Mouse (Mus musculus) lung, embryonic 14.5 days (tissue): Measurements from ENCODE around the gene B3gnt8. TPM values are rescaled to one million over a fixed set of nuclear protein-coding genes. Genes with fewer than 3 reads are reported as not detected.

Source experiments
- ATAC-seq: fragments of 200-750 bp; cut with Nextera tagmentation; 2 replicates; pipeline ENCODE4 v1.8.0; 2017; ENCODE audit warnings: mild to moderate bottlenecking, moderate TSS enrichment, moderate library complexity; ENCODE audit not compliant: insufficient read depth
- DNase-seq: peaks from one replicate; pipeline ENCODE4 v3.0.0-alpha.2; 2015
- H3K27ac ChIP-seq: fragments of 300-500 bp; sonication (generic); 2 replicates; pipeline ENCODE4 v1.5.1; 2014; ENCODE audit warnings: low read depth, mild to moderate bottlenecking, moderate library complexity
- H3K27me3 ChIP-seq: fragments of 300-500 bp; sonication (generic); 2 replicates; pipeline ENCODE4 v1.6.1; 2014; ENCODE audit warnings: low read length, control low read depth; ENCODE audit not compliant: insufficient read depth
- H3K36me3 ChIP-seq: fragments of 300-500 bp; sonication (generic); 2 replicates; pipeline ENCODE4 v1.6.1; 2014; ENCODE audit warnings: control low read depth; ENCODE audit not compliant: insufficient read depth
- H3K4me1 ChIP-seq: fragments of 300-500 bp; sonication (generic); 2 replicates; pipeline ENCODE4 v1.6.1; 2014; ENCODE audit warnings: antibody characterized with exemption, control low read depth; ENCODE audit not compliant: insufficient read depth
- H3K4me2 ChIP-seq: fragments of 300-500 bp; sonication (generic); 2 replicates; pipeline ENCODE4 v1.6.1; 2014; ENCODE audit warnings: mild to moderate bottlenecking
- H3K4me3 ChIP-seq: fragments of 300-500 bp; sonication (generic); 2 replicates; pipeline ENCODE4 v1.5.1; 2014; ENCODE audit warnings: low read depth, low read length
- H3K9ac ChIP-seq: fragments of 300-500 bp; sonication (generic); 2 replicates; pipeline ENCODE4 v1.6.1; 2014
- H3K9me3 ChIP-seq: fragments of 300-500 bp; sonication (generic); 2 replicates; pipeline ENCODE4 v1.6.1; 2016; ENCODE audit warnings: low read depth, low read length, control low read depth
- CTCF ChIP-seq: IDR thresholded peaks from 2 replicates; pipeline ENCODE4 v1.5.1; 2016; ENCODE audit warnings: antibody characterized with exemption, low read depth
- WGBS: fragments of 180-500 bp; shearing (Covaris S2); extraction: QIAGEN DNeasy Blood & Tissue Kit; methylation state at CpG from one replicate; pipeline ENCODE4 v1.1.7; 2014; 5-methylcytosine and 5-hydroxymethylcytosine counted together
- polyA plus RNA-seq: library from polyadenylated mRNA; unstranded; fragments of >200 nt; fragmentation: Nextera tagmentation; extraction: Ambion mirVana; gene quantifications from 2 replicates; pipeline ENCODE4 v1.2.1, GENCODE M21; 2014

Gene B3gnt8
- polyA plus RNA-seq, 1 experiment from 2014 or later = 3.5 TPM

GRCm38 (mm10) chr7:25611501-25611900, 15.0 kb upstream of the B3gnt8 start:
- Histone ChIP-seq H3K4me1 (no peaks in the 10 kb centered on the region), H3K9me3 (no peaks in the 10 kb centered on the region), H3K9ac (no peak overlapping the region), H3K4me3 (no peak overlapping the region), H3K4me2 (no peak overlapping the region), H3K27me3 (peaks cover 2% of the 10 kb centered on the region; the same call in 1 of the 2 replicates), H3K36me3 (no peaks in the 10 kb centered on the region), H3K27ac (no peak overlapping the region)
- ATAC-seq = no peak
- WGBS = 40% methylated on average over 7 of the region's 7 CpGs
- no peak for TF ChIP-seq CTCF
- no peak for DNase-seq

- no peak for DNase-seq
- no peaks in the 10 kb centered on the region for H3K36me3 ChIP-seq
- H3K9me3 ChIP-seq = no peaks in the 10 kb centered on the region
- 91% methylated on average over 5 of the region's 5 CpGs for WGBS
- no peak overlapping the region for H3K4me2 ChIP-seq
- H3K27ac ChIP-seq = no peak overlapping the region
- H3K4me3 ChIP-seq = no peak overlapping the region
- H3K4me1 ChIP-seq = no peaks in the 10 kb centered on the region
- H3K9ac ChIP-seq = no peak overlapping the region
- ATAC-seq = no peak
- H3K27me3 ChIP-seq = peaks cover 2% of the 10 kb centered on the region; the same call in 1 of the 2 replicates
- no peak for TF ChIP-seq CTCF
These were observed 12.4 kb upstream of the B3gnt8 start for GRCm38 (mm10) chr7:25614086-25614485.

- DNase-seq (no peak), ATAC-seq (no peak)
- no peak for TF ChIP-seq CTCF
- Histone ChIP-seq H3K9me3 (no peaks in the 10 kb centered on the region), H3K27ac (no peak overlapping the region), H3K36me3 (no peaks in the 10 kb centered on the region), H3K4me3 (no peak overlapping the region), H3K4me1 (no peaks in the 10 kb centered on the region), H3K9ac (no peak overlapping the region), H3K4me2 (no peak overlapping the region), H3K27me3 (peaks cover 2% of the 10 kb centered on the region; the same call in 1 of the 2 replicates)
- WGBS = 69% methylated on average over 21 of the region's 21 CpGs
These were observed 11.4 kb upstream of the B3gnt8 start for GRCm38 (mm10) chr7:25614831-25615705.

- no peaks in the 10 kb centered on the region for H3K4me1 ChIP-seq
- no peak within 1 kb of the TSS for H3K9ac ChIP-seq
- no peak within 1 kb of the TSS for H3K4me2 ChIP-seq
- DNase-seq = no peak
- no peak within 1 kb of the TSS for H3K27ac ChIP-seq
- H3K27me3 ChIP-seq = peaks cover 2% of the 10 kb centered on the region; the same call in 1 of the 2 replicates
- WGBS = 78% methylated on average over 5 of the region's 5 CpGs
- no peak for TF ChIP-seq CTCF
- H3K4me3 ChIP-seq = no peak within 1 kb of the TSS
- ATAC-seq = no peak
- H3K9me3 ChIP-seq = no peaks in the 10 kb centered on the region
- no peaks in the 10 kb centered on the region for H3K36me3 ChIP-seq
These were observed 10.8 kb upstream of the B3gnt8 start, which contains the start of gene Erich4 for GRCm38 (mm10) chr7:25615706-25616011. Gene Erich4, minus strand, starts transcription at chr7:25615892.

GRCm38 (mm10) chr7:25617376-25618160, 8.9 kb upstream of the B3gnt8 start:
- Histone ChIP-seq H3K9ac (no peak overlapping the region), H3K9me3 (no peaks in the 10 kb centered on the region), H3K4me3 (no peak overlapping the region), H3K27me3 (peaks cover 2% of the 10 kb centered on the region; the same call in 1 of the 2 replicates), H3K4me1 (no peaks in the 10 kb centered on the region), H3K27ac (no peak overlapping the region), H3K4me2 (no peak overlapping the region), H3K36me3 (peaks cover 12% of the 10 kb centered on the region)
- DNase-seq (no peak), ATAC-seq (no peak)
- TF ChIP-seq CTCF = no peak
- 81% methylated on average over 10 of the region's 10 CpGs for WGBS

GRCm38 (mm10) chr7:25618865-25619721, 7.4 kb upstream of the B3gnt8 start, which contains the start of gene Dmac2:
Gene Dmac2, plus strand, starts transcription at chr7:25619414.
- peak within 1 kb of the TSS; percentile 57 for H3K4me3 ChIP-seq
- WGBS = 1% methylated on average over 53 of the region's 53 CpGs
- TF ChIP-seq CTCF = no peak
- peaks cover 22% of the 10 kb centered on the region for H3K36me3 ChIP-seq
- peaks cover 2% of the 10 kb centered on the region; the same call in 1 of the 2 replicates for H3K27me3 ChIP-seq
- H3K27ac ChIP-seq = no peak within 1 kb of the TSS
- no peaks in the 10 kb centered on the region for H3K4me1 ChIP-seq
- H3K4me2 ChIP-seq = peak within 1 kb of the TSS; percentile 69
- ATAC-seq (peak; percentile 93), DNase-seq (peak; percentile 96)
- no peaks in the 10 kb centered on the region for H3K9me3 ChIP-seq
- peak within 1 kb of the TSS; percentile 55 for H3K9ac ChIP-seq
